Mouse (Mus musculus) subcutaneous adipose tissue, adult 2 months (tissue): Measurements from ENCODE around the gene Zfand4. TPM values are rescaled to one million over a fixed set of nuclear protein-coding genes. Genes with fewer than 3 reads are reported as not detected.

Experiments
- polyA plus RNA-seq: library from polyadenylated mRNA; depleted of rRNA; stranded (reverse); fragments of >200 nt; gene quantifications from 2 replicates; pipeline ENCODE4 v1.2.3, GENCODE M21; 2012; ENCODE audit warnings: low replicate concordance; rRNA removed

Zfand4 gene
- polyA plus RNA-seq = 0.27 and 0.96 TPM in 2 replicates

DNA sequence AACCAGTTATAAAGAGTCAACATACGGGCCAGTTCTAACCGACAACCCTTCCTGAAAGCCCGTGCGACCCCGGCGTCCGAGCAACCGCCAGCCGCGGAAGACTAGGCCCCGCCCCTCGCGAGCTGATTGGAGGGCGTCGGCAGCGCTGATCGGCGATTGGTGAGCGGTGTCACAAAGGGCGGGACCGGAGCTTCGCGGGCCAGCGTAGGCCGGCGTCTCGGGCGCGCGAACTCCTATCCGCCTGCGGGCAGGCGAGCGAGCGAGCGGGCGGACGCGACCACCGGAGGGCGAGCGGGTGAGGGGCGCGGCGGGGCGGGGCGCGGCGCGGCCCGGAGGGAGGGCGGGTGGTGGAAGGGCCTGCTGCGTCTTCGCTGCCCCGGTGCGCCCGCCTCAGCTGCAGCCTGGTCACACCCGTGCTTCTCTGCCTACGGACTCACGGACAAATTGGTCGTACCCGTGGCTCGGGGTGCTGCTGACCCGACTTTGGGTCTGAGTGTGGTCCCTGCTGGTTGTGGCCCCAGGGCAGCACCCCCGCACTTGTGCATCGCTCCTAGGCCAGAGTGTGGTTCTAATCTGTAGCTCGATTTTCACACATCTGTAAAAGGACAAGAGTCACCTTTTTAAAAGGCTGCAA lies at the start of gene Zfand4:
Gene Zfand4 (plus strand): TSS at position 205 of the 634 bp plus-strand sequence.

GRCm38 (mm10) chr6:116337835-116338501 lies 73.9 kb downstream of the Zfand4 start, which contains the start of gene March8:
March8 (plus strand) TSS chr6:116338024.

Other genes starting within 250 kb of the Zfand4 start
- gene Tmcc1, start 70.7 kb upstream of the Zfand4 start, polyA plus RNA-seq = 15.1 and 17.9 TPM in 2 replicates
- gene Washc2, start 56.2 kb upstream of the Zfand4 start, polyA plus RNA-seq = 65.9 and 74.6 TPM in 2 replicates
- gene March8, start 73.8 kb downstream of the Zfand4 start, polyA plus RNA-seq = 52.3 and 78.7 TPM in 2 replicates
- 5.1 and 7.0 TPM in 2 replicates for gene Alox5, start 197.0 kb downstream of the Zfand4 start, polyA plus RNA-seq
- not detected in 2 replicates for gene Olfr211, start 224.9 kb downstream of the Zfand4 start, polyA plus RNA-seq
- not detected in 2 replicates for gene Olfr212, start 242.3 kb downstream of the Zfand4 start, polyA plus RNA-seq